Mouse (Mus musculus) heart, postnatal 0 days (tissue): Measurements from ENCODE around the gene Tnfrsf8. TPM values are rescaled to one million over a fixed set of nuclear protein-coding genes. Genes with fewer than 3 reads are reported as not detected.
"Not testable (repeated sequence)": the region's sequence is repeated elsewhere in the genome, so short reads cannot be mapped to it uniquely, and the experiment has no call there.

ENCODE experiments used
- ATAC-seq: fragments of 200-750 bp; cut with Nextera tagmentation; 2 replicates; pipeline ENCODE4 v1.8.0; 2017; ENCODE audit warnings: low read depth, moderate number of reproducible peaks, moderate library complexity; ENCODE audit not compliant: insufficient read depth
- DNase-seq: peaks from one replicate; pipeline ENCODE4 v3.0.0-alpha.2; 2016; ENCODE audit warnings: low spot score
- H3K27ac ChIP-seq: fragments of 300-500 bp; sonication (generic); 2 replicates; pipeline ENCODE4 v1.5.1; 2014; ENCODE audit warnings: low read depth, mild to moderate bottlenecking
- H3K27me3 ChIP-seq: fragments of 300-500 bp; sonication (generic); 2 replicates; pipeline ENCODE4 v1.6.1; 2014; ENCODE audit warnings: low read length, mixed read lengths; ENCODE audit not compliant: control insufficient read depth, insufficient read depth
- H3K36me3 ChIP-seq: fragments of 300-500 bp; sonication (generic); replicated peaks from 2 replicates; pipeline ENCODE4 v1.6.1; 2014; ENCODE audit warnings: low read length, mixed read lengths; ENCODE audit not compliant: control insufficient read depth, insufficient read depth
- H3K4me1 ChIP-seq: fragments of 300-500 bp; sonication (generic); 2 replicates; pipeline ENCODE4 v1.6.1; 2014; ENCODE audit warnings: antibody characterized with exemption; ENCODE audit not compliant: control insufficient read depth, insufficient read depth
- H3K4me2 ChIP-seq: fragments of 300-500 bp; sonication (generic); 2 replicates; pipeline ENCODE4 v1.6.1; 2014; ENCODE audit warnings: low read depth, mild to moderate bottlenecking, low read length, moderate library complexity
- H3K4me3 ChIP-seq: fragments of 300-500 bp; sonication (generic); 2 replicates; pipeline ENCODE4 v1.5.1; 2014; ENCODE audit warnings: low read depth, low read length
- H3K9ac ChIP-seq: fragments of 300-500 bp; sonication (generic); replicated peaks from 2 replicates; pipeline ENCODE4 v1.6.1; 2014; ENCODE audit warnings: low read depth, low read length, mixed read lengths
- H3K9me3 ChIP-seq: fragments of 300-500 bp; sonication (generic); replicated peaks from 2 replicates; pipeline ENCODE4 v1.6.1; 2016; ENCODE audit warnings: low read length; ENCODE audit not compliant: control insufficient read depth
- CTCF ChIP-seq: IDR thresholded peaks from 2 replicates; pipeline ENCODE4 v1.5.1; 2016; ENCODE audit warnings: antibody characterized with exemption, control low read depth, low read depth
- EP300 ChIP-seq: IDR thresholded peaks from 2 replicates; pipeline ENCODE4 v1.6.1; 2016; ENCODE audit warnings: antibody characterized with exemption, low read depth
- WGBS: fragments of 180-500 bp; shearing (Covaris S2); extraction: QIAGEN DNeasy Blood & Tissue Kit; methylation state at CpG from one replicate; pipeline ENCODE4 v1.1.7; 2014; 5-methylcytosine and 5-hydroxymethylcytosine counted together
- polyA plus RNA-seq: library from polyadenylated mRNA; unstranded; fragments of >200 nt; fragmentation: Nextera tagmentation; extraction: Ambion mirVana; gene quantifications from 2 replicates; pipeline ENCODE4 v1.2.1, GENCODE M21; 2015
- total RNA-seq: library from RNA; depleted of rRNA; stranded (reverse); fragments of >200 nt; gene quantifications from 2 replicates; pipeline ENCODE4 v1.2.3, GENCODE M21; 2014; ENCODE audit warnings: low replicate concordance; rRNA removed

The Tnfrsf8 gene
- total RNA-seq (not detected in 2 replicates), polyA plus RNA-seq (0.04 and 0.05 TPM in 2 replicates)

- ATAC-seq = no peak
- H3K27me3 ChIP-seq = peaks cover 10% of the 10 kb centered on the region; the same call in 1 of the 2 replicates
- H3K27ac ChIP-seq = no peak within 1 kb of the TSS
- H3K4me3 ChIP-seq = no peak within 1 kb of the TSS; the same call in 1 of the 2 replicates
- no peaks in the 10 kb centered on the region for H3K36me3 ChIP-seq
- no peak within 1 kb of the TSS for H3K9ac ChIP-seq
- no peaks in the 10 kb centered on the region for H3K9me3 ChIP-seq
- WGBS = 4% methylated on average over 24 of the region's 24 CpGs
- TF ChIP-seq CTCF = no peak
- no peak for TF ChIP-seq EP300
- DNase-seq = no peak
- H3K4me1 ChIP-seq = no peaks in the 10 kb centered on the region
- H3K4me2 ChIP-seq = no peak within 1 kb of the TSS
Measured at GRCm38 (mm10) chr4:145314836-145315467, at the start of gene Tnfrsf8. Tnfrsf8 (minus strand) TSS chr4:145315164.

GRCm38 (mm10) chr4:145361635-145362034 is 46.7 kb upstream of the Tnfrsf8 start:
- H3K27ac ChIP-seq, H3K27me3 ChIP-seq, H3K36me3 ChIP-seq, H3K4me1 ChIP-seq, H3K4me2 ChIP-seq, DNase-seq, H3K9me3 ChIP-seq, H3K4me3 ChIP-seq, ATAC-seq, H3K9ac ChIP-seq: not testable (repeated sequence)

DNA sequence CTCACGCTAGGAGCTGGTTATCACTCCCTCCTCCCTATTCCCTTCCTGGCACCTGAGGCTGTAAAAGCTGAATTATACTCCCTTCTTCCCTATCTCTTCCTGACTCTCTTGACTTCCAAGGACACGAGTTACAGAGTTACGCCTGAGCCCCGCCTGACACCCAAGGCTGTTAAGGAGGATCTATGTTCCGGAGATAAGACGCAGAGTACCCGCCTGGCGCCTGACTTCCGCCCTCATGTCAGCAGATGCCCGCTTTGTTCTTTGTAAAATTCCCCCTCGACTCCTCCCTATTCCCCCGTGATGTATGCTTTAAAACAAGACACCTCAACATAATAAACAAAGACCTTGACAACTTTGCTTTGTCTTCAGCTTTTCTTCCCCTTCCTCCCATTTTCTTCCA is 46.1 kb upstream of the Tnfrsf8 start:
- DNase-seq (no peak), ATAC-seq (no peak)
- H3K9ac ChIP-seq = no peak overlapping the region
- 0% methylated on average over 12 of the region's 12 CpGs for WGBS
- TF ChIP-seq CTCF (no peak), EP300 (no peak)
- H3K36me3 ChIP-seq = no peaks in the 10 kb centered on the region
- H3K4me2 ChIP-seq = peak overlapping the region; percentile 36; the same call in 1 of the 2 replicates
- no peaks in the 10 kb centered on the region for H3K4me1 ChIP-seq
- no peaks in the 10 kb centered on the region for H3K9me3 ChIP-seq
- H3K27me3 ChIP-seq = no peaks in the 10 kb centered on the region
- H3K27ac ChIP-seq = no peak overlapping the region
- H3K4me3 ChIP-seq = peak overlapping the region; percentile 21; the same call in 1 of the 2 replicates

- no peak overlapping the region for H3K27ac ChIP-seq
- H3K4me2 ChIP-seq = no peak overlapping the region
- H3K27me3 ChIP-seq = no peaks in the 10 kb centered on the region
- ATAC-seq (no peak), DNase-seq (no peak)
- H3K9ac ChIP-seq = no peak overlapping the region
- H3K36me3 ChIP-seq = no peaks in the 10 kb centered on the region
- H3K4me1 ChIP-seq = no peaks in the 10 kb centered on the region
- TF ChIP-seq EP300 (no peak), CTCF (no peak)
- no peak overlapping the region for H3K4me3 ChIP-seq
- 48% methylated on average over 1 of the region's 1 CpGs for WGBS
- no peaks in the 10 kb centered on the region for H3K9me3 ChIP-seq
Measured at GRCm38 (mm10) chr4:145360567-145360966, 45.6 kb upstream of the Tnfrsf8 start.

- Histone ChIP-seq H3K36me3 (no peaks in the 10 kb centered on the region), H3K27me3 (no peaks in the 10 kb centered on the region), H3K27ac (no peak overlapping the region), H3K9me3 (no peaks in the 10 kb centered on the region), H3K4me3 (no peak overlapping the region), H3K9ac (no peak overlapping the region), H3K4me1 (no peaks in the 10 kb centered on the region), H3K4me2 (no peak overlapping the region)
- DNase-seq (no peak), ATAC-seq (no peak)
- TF ChIP-seq CTCF (no peak), EP300 (no peak)
Measured at GRCm38 (mm10) chr4:145356234-145356633, 41.3 kb upstream of the Tnfrsf8 start.

DNA sequence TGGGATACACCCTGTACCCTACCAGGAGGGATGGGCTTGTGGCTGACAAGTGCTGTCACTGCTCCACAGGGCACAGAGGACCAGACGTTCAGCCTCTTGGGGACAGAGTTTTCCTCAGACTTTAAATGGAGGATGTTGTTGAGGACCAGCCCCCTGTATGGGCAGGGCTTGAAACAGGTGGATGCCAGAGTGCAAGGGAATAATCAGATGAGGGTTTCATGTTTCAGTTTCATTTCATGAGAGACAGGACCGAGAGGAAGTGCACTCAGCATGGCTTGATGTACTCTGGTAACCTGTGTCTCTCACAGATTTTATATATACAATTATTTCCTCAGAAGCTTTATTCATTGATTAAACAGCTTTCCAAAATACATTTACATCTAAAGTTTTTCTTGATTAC is 38.9 kb upstream of the Tnfrsf8 start:
- Histone ChIP-seq H3K4me2 (no peak overlapping the region), H3K27me3 (no peaks in the 10 kb centered on the region), H3K9me3 (no peaks in the 10 kb centered on the region), H3K36me3 (no peaks in the 10 kb centered on the region), H3K27ac (no peak overlapping the region), H3K4me3 (no peak overlapping the region), H3K9ac (no peak overlapping the region), H3K4me1 (no peaks in the 10 kb centered on the region)
- DNase-seq = no peak
- 38% methylated on average over 2 of the region's 2 CpGs for WGBS
- TF ChIP-seq CTCF = no peak
- no peak for TF ChIP-seq EP300
- no peak for ATAC-seq
